In genomic region chr15:27341518-27341976, GRCm38 (mm10) we compare ENCODE assay signal across 14 mouse cellular contexts.
DNase-seq lines count a peak whose midpoint lies in the region; ATAC-seq and TF ChIP-seq lines count a peak whose summit lies in the region.
"Had no signal": no experiment of that assay in that cellular context is flagged by ENCODE, and none has a peak within 500 bp of the region (broad histone marks: within the 10 kb centered on the region; RNA-seq: fewer than 3 reads in every experiment).

No protein-coding gene starts in this region.

- intact Hi-C loops in heart, postnatal 14 days (cut with DNase I) = no loop called here

- no peaks in the 10 kb centered on the region for H3K79me2 ChIP-seq in C2C12 (ENCODE audit: control insufficient read depth, insufficient read depth)

- no peak for ATAC-seq in kidney, embryonic 15.5 days (replicated peaks; ENCODE audit: low FRiP score)
- no peak for ATAC-seq in hindbrain, embryonic 13.5 days (ENCODE audit: low FRiP score)
- ATAC-seq: hindbrain, postnatal 0 days had no signal

- peak; percentile 6 for DNase-seq in kidney, adult 11 months
- DNase-seq in brain, adult 2 months (ENCODE audit: low read depth, low spot score) = peak; percentile 94
- peak; percentile 65 for DNase-seq in fat pad, adult 2 months (ENCODE audit: extremely low read depth, low read depth, low spot score)
- DNase-seq in heart, postnatal 14 days = no peak
- DNase-seq in layer of hippocampus, adult 11-12 months (ENCODE audit: low spot score) = no peak
- DNase-seq: liver, embryonic 13.5 days; retina, postnatal 1 day had no signal

- no peak overlapping the region for H3K9ac ChIP-seq in kidney, embryonic 15.5 days
- no peak overlapping the region for H3K9ac ChIP-seq in hindbrain, embryonic 13.5 days
- H3K9ac ChIP-seq: embryonic facial prominence, embryonic 13.5 days; heart, embryonic 15.5 days; liver, embryonic 13.5 days had no signal

- no peak for TF ChIP-seq CTCF in C2C12 (IDR thresholded peaks at IDR 0.05; ENCODE audit: control insufficient read depth, insufficient read depth, insufficient read length)

- no peaks in the 10 kb centered on the region for H3K4me1 ChIP-seq in kidney, embryonic 15.5 days
- no peaks in the 10 kb centered on the region for H3K4me1 ChIP-seq in hindbrain, embryonic 13.5 days (replicated peaks)
- H3K4me1 ChIP-seq: embryonic facial prominence, embryonic 13.5 days; heart, embryonic 15.5 days; liver, embryonic 13.5 days; midbrain, embryonic 10.5 days had no signal

- H3K79me3 ChIP-seq in C2C12 (ENCODE audit: low read depth) = no peaks in the 10 kb centered on the region

- no peaks in the 10 kb centered on the region for H3K36me3 ChIP-seq in kidney, embryonic 15.5 days
- H3K36me3 ChIP-seq in C2C12 (ENCODE audit: control insufficient read depth, insufficient read depth) = no peaks in the 10 kb centered on the region
- no peaks in the 10 kb centered on the region for H3K36me3 ChIP-seq in hindbrain, embryonic 13.5 days
- H3K36me3 ChIP-seq: embryonic facial prominence, embryonic 13.5 days; heart, embryonic 15.5 days; liver, embryonic 13.5 days; midbrain, embryonic 10.5 days had no signal

- no peak overlapping the region for H3ac ChIP-seq in C2C12 (ENCODE audit: control insufficient read depth, insufficient read length, low read depth)

- WGBS in kidney, embryonic 15.5 days = 71% methylated on average over 5 of the region's 5 CpGs
- 89% methylated on average over 5 of the region's 5 CpGs for WGBS in hindbrain, embryonic 13.5 days

- H3K9me3 ChIP-seq in kidney, embryonic 15.5 days (replicated peaks) = no peaks in the 10 kb centered on the region
- no peaks in the 10 kb centered on the region; the same call in 1 of the 2 replicates for H3K9me3 ChIP-seq in hindbrain, embryonic 13.5 days
- H3K9me3 ChIP-seq: embryonic facial prominence, embryonic 13.5 days; heart, embryonic 15.5 days; liver, embryonic 13.5 days; midbrain, embryonic 10.5 days had no signal

- H3K4me2 ChIP-seq in kidney, embryonic 15.5 days = no peak overlapping the region
- no peak overlapping the region for H3K4me2 ChIP-seq in hindbrain, embryonic 13.5 days
- H3K4me2 ChIP-seq: embryonic facial prominence, embryonic 13.5 days; heart, embryonic 15.5 days; liver, embryonic 13.5 days had no signal

- H3K27me3 ChIP-seq in kidney, embryonic 15.5 days = no peaks in the 10 kb centered on the region
- H3K27me3 ChIP-seq in C2C12 (ENCODE audit: control insufficient read depth, insufficient read depth, insufficient read length) = no peaks in the 10 kb centered on the region
- no peaks in the 10 kb centered on the region for H3K27me3 ChIP-seq in hindbrain, embryonic 13.5 days
- H3K27me3 ChIP-seq: embryonic facial prominence, embryonic 13.5 days; heart, embryonic 15.5 days; liver, embryonic 13.5 days had no signal

- H3K4me3 ChIP-seq in kidney, embryonic 15.5 days (replicated peaks) = no peak overlapping the region
- no peak overlapping the region for H3K4me3 ChIP-seq in C2C12 (ENCODE audit: insufficient read depth, poor library complexity, severe bottlenecking)
- no peak overlapping the region for H3K4me3 ChIP-seq in hindbrain, embryonic 13.5 days
- H3K4me3 ChIP-seq: embryonic facial prominence, embryonic 13.5 days; heart, embryonic 15.5 days; liver, embryonic 13.5 days; midbrain, embryonic 10.5 days had no signal

- H3K27ac ChIP-seq in kidney, embryonic 15.5 days = no peak overlapping the region
- H3K27ac ChIP-seq in hindbrain, embryonic 13.5 days = no peak overlapping the region
- H3K27ac ChIP-seq: embryonic facial prominence, embryonic 13.5 days; heart, embryonic 15.5 days; hindbrain, postnatal 0 days; liver, embryonic 13.5 days; midbrain, embryonic 10.5 days had no signal

TF ChIP-seq in C2C12, 6 proteins besides CTCF, POLR2A, EP300 and RAD21:
- no peak for TF ChIP-seq MYOD1 (IDR thresholded peaks at IDR 0.05; ENCODE audit: control insufficient read depth, insufficient read length, low read depth)
- TF ChIP-seq CEBPB (IDR thresholded peaks at IDR 0.05; ENCODE audit: low read depth) = peak; percentile 65

Comparison
In these comparisons a context has a peak if more than half of its experiments do, and no peak if none do; other contexts are left out.
1. DNase-seq: peak in kidney, adult 11 months (single experiment), brain, adult 2 months (single experiment) and fat pad, adult 2 months (single experiment); none in heart, postnatal 14 days (0 of 2) and layer of hippocampus, adult 11-12 months (single experiment).